Mouse (Mus musculus): ENCODE measurements around the gene Eprs. TPM values are rescaled to one million over a fixed set of nuclear protein-coding genes. Genes with fewer than 3 reads are reported as not detected.

The Eprs gene
- polyA plus RNA-seq, 1 experiment from 2014 or later, result 101 TPM

GRCm38 (mm10) chr1:185409831-185410230, 47.0 kb downstream of the Eprs start:
- no peak overlapping the region for H3K4me3 ChIP-seq (replicated peaks; ENCODE audit: low read depth, low read length)
- H3K36me3 ChIP-seq (ENCODE audit: insufficient read depth, low read length), result peaks cover 71% of the 10 kb centered on the region
- no peaks in the 10 kb centered on the region for H3K9me3 ChIP-seq (replicated peaks; ENCODE audit: low read length)
- DNase-seq (ENCODE audit: low spot score) (peak; percentile 21), ATAC-seq (replicated peaks; ENCODE audit: low FRiP score, low read depth) (no peak)
- no peaks in the 10 kb centered on the region for H3K27me3 ChIP-seq (ENCODE audit: insufficient read depth, low read length)
- no peak overlapping the region for H3K27ac ChIP-seq
- H3K4me2 ChIP-seq (ENCODE audit: low read length), result no peak overlapping the region
- no peak overlapping the region for H3K9ac ChIP-seq (ENCODE audit: low read depth, low read length)
- WGBS, result 74% methylated on average over 3 of the region's 3 CpGs
- H3K4me1 ChIP-seq (replicated peaks; ENCODE audit: insufficient read depth, low read length), result no peaks in the 10 kb centered on the region
- peak; percentile 54 for TF ChIP-seq CTCF (IDR thresholded peaks at IDR 0.05; ENCODE audit: low read depth)

GRCm38 (mm10) chr1:185418011-185418410, 55.2 kb downstream of the Eprs start:
- H3K27ac ChIP-seq, result no peak overlapping the region
- WGBS, result 91% methylated on average over 9 of the region's 9 CpGs
- no peak overlapping the region for H3K4me2 ChIP-seq (ENCODE audit: low read length)
- peaks cover 71% of the 10 kb centered on the region for H3K36me3 ChIP-seq (ENCODE audit: insufficient read depth, low read length)
- no peak overlapping the region for H3K4me3 ChIP-seq (replicated peaks; ENCODE audit: low read depth, low read length)
- DNase-seq (ENCODE audit: low spot score), result no peak
- H3K4me1 ChIP-seq (replicated peaks; ENCODE audit: insufficient read depth, low read length), result no peaks in the 10 kb centered on the region
- no peak for ATAC-seq (replicated peaks; ENCODE audit: low FRiP score, low read depth)
- no peaks in the 10 kb centered on the region for H3K27me3 ChIP-seq (ENCODE audit: insufficient read depth, low read length)
- no peak overlapping the region for H3K9ac ChIP-seq (ENCODE audit: low read depth, low read length)
- H3K9me3 ChIP-seq (replicated peaks; ENCODE audit: low read length), result no peaks in the 10 kb centered on the region
- peak; percentile 15; the same call in 1 of the 2 replicates for TF ChIP-seq CTCF (IDR thresholded peaks at IDR 0.05; ENCODE audit: low read depth)

DNA sequence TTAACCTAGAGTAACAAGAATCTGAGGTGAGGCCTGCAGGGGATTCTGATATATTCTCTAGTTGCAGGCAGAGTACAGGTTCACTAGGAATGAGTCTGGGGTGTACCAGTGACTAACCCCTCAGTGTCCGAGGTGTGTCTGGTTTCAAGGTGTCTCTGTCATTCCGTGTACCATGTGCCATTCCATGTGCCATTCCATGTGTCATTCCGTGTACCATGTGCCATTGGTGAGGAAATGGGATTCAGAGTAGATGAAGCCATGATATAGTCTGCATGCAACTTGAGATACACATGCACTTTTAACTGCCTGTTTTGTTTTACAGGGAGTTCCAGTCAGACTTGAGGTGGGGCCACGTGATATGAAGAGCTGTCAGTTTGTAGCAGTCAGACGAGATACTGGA, 57.0 kb downstream of the Eprs start:
- Histone ChIP-seq H3K4me2 (ENCODE audit: low read length) (no peak overlapping the region), H3K4me3 (replicated peaks; ENCODE audit: low read depth, low read length) (no peak overlapping the region), H3K9ac (ENCODE audit: low read depth, low read length) (no peak overlapping the region), H3K9me3 (replicated peaks; ENCODE audit: low read length) (no peaks in the 10 kb centered on the region), H3K4me1 (replicated peaks; ENCODE audit: insufficient read depth, low read length) (no peaks in the 10 kb centered on the region), H3K36me3 (ENCODE audit: insufficient read depth, low read length) (peaks cover 66% of the 10 kb centered on the region), H3K27ac (no peak overlapping the region), H3K27me3 (ENCODE audit: insufficient read depth, low read length) (no peaks in the 10 kb centered on the region)
- TF ChIP-seq CTCF (IDR thresholded peaks at IDR 0.05; ENCODE audit: low read depth), result no peak
- ATAC-seq (replicated peaks; ENCODE audit: low FRiP score, low read depth) (no peak), DNase-seq (ENCODE audit: low spot score) (no peak)
- 89% methylated on average over 5 of the region's 5 CpGs for WGBS

DNA sequence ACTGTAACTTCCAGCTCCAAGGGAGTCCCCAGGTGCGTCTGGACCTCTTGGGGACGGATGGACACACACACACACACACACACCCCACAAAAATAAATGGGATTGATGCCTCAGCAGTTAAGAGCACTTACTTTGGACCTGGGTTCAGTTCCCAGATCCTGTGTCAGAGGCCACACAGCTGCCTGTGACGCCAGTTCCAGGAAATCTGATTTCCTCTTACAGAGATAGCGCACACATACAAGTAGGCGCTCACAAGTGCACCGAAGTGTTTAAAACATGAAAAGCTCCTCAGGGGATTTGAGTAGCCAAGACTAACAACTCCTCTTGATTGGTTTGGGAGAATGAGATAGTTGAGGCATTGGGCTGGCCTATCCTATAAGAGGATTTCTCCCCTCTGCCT, 57.9 kb downstream of the Eprs start:
- no peaks in the 10 kb centered on the region for H3K9me3 ChIP-seq (replicated peaks; ENCODE audit: low read length)
- no peaks in the 10 kb centered on the region for H3K4me1 ChIP-seq (replicated peaks; ENCODE audit: insufficient read depth, low read length)
- ATAC-seq (replicated peaks; ENCODE audit: low FRiP score, low read depth) (no peak), DNase-seq (ENCODE audit: low spot score) (no peak)
- peaks cover 63% of the 10 kb centered on the region for H3K36me3 ChIP-seq (ENCODE audit: insufficient read depth, low read length)
- no peak overlapping the region for H3K4me2 ChIP-seq (ENCODE audit: low read length)
- H3K27ac ChIP-seq, result no peak overlapping the region
- H3K4me3 ChIP-seq (replicated peaks; ENCODE audit: low read depth, low read length), result no peak overlapping the region
- WGBS, result 87% methylated on average over 6 of the region's 6 CpGs
- H3K9ac ChIP-seq (ENCODE audit: low read depth, low read length), result no peak overlapping the region
- no peak for TF ChIP-seq CTCF (IDR thresholded peaks at IDR 0.05; ENCODE audit: low read depth)
- H3K27me3 ChIP-seq (ENCODE audit: insufficient read depth, low read length), result no peaks in the 10 kb centered on the region

DNA sequence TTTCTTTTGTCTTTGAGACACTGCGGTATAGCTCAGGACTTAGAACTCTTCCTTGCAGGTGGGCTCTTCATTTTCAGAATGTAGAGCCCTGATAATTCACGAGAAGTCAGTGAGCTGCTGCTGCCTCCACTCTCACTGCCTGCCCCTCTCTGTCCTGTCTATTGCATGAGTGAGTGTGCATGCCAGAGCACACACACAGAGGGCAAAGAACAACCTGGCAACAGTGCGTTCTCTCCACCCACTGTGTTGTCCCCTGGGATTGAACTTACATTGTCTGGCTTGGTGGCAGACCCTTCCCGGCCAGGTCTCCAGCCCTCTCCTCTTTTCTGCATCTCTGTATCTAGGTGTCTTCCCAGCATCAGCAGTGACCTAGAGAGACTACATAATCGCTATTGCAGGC, 63.7 kb downstream of the Eprs start:
- TF ChIP-seq CTCF (IDR thresholded peaks at IDR 0.05; ENCODE audit: low read depth), result no peak
- no peaks in the 10 kb centered on the region for H3K9me3 ChIP-seq (replicated peaks; ENCODE audit: low read length)
- H3K4me3 ChIP-seq (replicated peaks; ENCODE audit: low read depth, low read length), result no peak overlapping the region
- WGBS, result 94% methylated on average over 5 of the region's 5 CpGs
- no peak overlapping the region for H3K4me2 ChIP-seq (ENCODE audit: low read length)
- H3K27me3 ChIP-seq (ENCODE audit: insufficient read depth, low read length), result no peaks in the 10 kb centered on the region
- no peak for ATAC-seq (replicated peaks; ENCODE audit: low FRiP score, low read depth)
- H3K27ac ChIP-seq, result no peak overlapping the region
- H3K36me3 ChIP-seq (ENCODE audit: insufficient read depth, low read length), result peaks cover 48% of the 10 kb centered on the region
- no peak for DNase-seq (ENCODE audit: low spot score)
- no peak overlapping the region for H3K9ac ChIP-seq (ENCODE audit: low read depth, low read length)
- H3K4me1 ChIP-seq (replicated peaks; ENCODE audit: insufficient read depth, low read length), result no peaks in the 10 kb centered on the region

DNA sequence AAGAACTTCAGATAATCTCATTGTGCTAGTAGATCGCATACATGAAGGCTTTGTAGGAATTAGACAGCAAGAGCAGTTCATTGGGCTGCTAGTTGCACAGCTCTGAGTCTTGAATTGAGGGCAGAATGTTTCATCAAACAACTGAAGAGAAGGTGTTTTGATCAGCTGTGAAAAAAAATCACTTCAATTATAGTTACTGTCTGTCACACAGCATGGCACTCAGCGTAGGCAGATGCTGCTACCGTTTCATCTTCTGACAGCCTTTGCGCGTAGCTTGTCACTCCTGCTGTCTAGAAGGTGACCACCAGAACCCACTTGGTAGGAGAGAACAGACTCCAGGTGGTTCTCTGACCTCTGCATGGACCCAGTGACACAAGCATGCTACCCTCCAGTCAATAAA, 67.6 kb downstream of the Eprs start:
- H3K36me3 ChIP-seq (ENCODE audit: insufficient read depth, low read length), result peaks cover 31% of the 10 kb centered on the region
- 93% methylated on average over 5 of the region's 5 CpGs for WGBS
- H3K4me3 ChIP-seq (replicated peaks; ENCODE audit: low read depth, low read length), result no peak overlapping the region
- no peak overlapping the region for H3K9ac ChIP-seq (ENCODE audit: low read depth, low read length)
- ATAC-seq (replicated peaks; ENCODE audit: low FRiP score, low read depth) (no peak), DNase-seq (ENCODE audit: low spot score) (no peak)
- H3K27me3 ChIP-seq (ENCODE audit: insufficient read depth, low read length), result no peaks in the 10 kb centered on the region
- H3K4me1 ChIP-seq (replicated peaks; ENCODE audit: insufficient read depth, low read length), result no peaks in the 10 kb centered on the region
- no peak overlapping the region for H3K27ac ChIP-seq
- no peaks in the 10 kb centered on the region for H3K9me3 ChIP-seq (replicated peaks; ENCODE audit: low read length)
- no peak for TF ChIP-seq CTCF (IDR thresholded peaks at IDR 0.05; ENCODE audit: low read depth)
- H3K4me2 ChIP-seq (ENCODE audit: low read length), result no peak overlapping the region

GRCm38 (mm10) chr1:185431245-185431997, 68.6 kb downstream of the Eprs start:
- no peaks in the 10 kb centered on the region for H3K27me3 ChIP-seq (ENCODE audit: insufficient read depth, low read length)
- no peak overlapping the region for H3K4me3 ChIP-seq (replicated peaks; ENCODE audit: low read depth, low read length)
- H3K4me1 ChIP-seq (replicated peaks; ENCODE audit: insufficient read depth, low read length), result no peaks in the 10 kb centered on the region
- peaks cover 25% of the 10 kb centered on the region for H3K36me3 ChIP-seq (ENCODE audit: insufficient read depth, low read length)
- no peak overlapping the region for H3K27ac ChIP-seq
- ATAC-seq (replicated peaks; ENCODE audit: low FRiP score, low read depth) (no peak), DNase-seq (ENCODE audit: low spot score) (no peak)
- H3K9me3 ChIP-seq (replicated peaks; ENCODE audit: low read length), result no peaks in the 10 kb centered on the region
- 60% methylated on average over 6 of the region's 6 CpGs for WGBS
- no peak for TF ChIP-seq CTCF (IDR thresholded peaks at IDR 0.05; ENCODE audit: low read depth)
- no peak overlapping the region for H3K9ac ChIP-seq (ENCODE audit: low read depth, low read length)
- no peak overlapping the region for H3K4me2 ChIP-seq (ENCODE audit: low read length)
